Mouse (Mus musculus): ENCODE measurements around the gene Erbin.
A peak's percentile ranks its signal among the peaks of the same experiment; 100 is the strongest.

Gene Erbin

DNA sequence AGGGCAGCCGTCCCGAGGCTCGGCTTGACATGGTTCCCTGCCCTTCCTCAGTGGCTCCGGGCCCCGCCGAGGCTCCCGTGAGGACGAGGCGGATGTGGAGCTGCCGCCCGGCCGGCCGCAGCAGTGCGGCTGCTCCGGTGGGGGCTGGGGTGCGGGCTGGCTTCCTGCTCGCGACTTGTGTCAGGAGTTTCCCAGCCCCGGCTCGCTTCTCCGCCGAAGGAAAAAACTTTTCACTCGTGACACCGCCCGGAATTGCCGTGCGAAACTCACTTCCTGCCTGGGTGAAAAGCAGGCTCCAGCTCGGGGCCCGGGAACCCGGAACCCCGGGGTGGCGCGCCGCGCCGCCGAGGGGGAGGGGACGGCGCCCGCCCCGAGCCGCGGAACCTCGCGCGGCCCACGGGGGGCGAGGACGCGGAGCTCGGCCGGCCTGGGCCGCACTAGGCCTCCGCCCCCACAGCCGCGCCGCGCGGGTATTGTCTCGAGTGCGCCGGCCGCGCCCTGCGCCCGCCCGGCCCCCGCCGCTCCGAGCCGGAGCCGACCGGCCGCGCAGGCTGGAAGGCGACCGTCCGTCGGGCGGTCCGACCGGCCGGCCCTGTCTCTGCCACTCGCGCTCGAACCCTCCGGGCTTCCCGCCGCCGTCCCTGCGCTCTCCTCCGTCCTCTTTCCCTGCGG, at the start of gene Erbin:
Erbin (minus strand) TSS at position 254 of the 672 bp plus-strand sequence.
- DNase-seq: peak; percentile 86 to 93

- DNase-seq: no peak
These were observed 49.6 kb upstream of the Erbin start for GRCm38 (mm10) chr13:103969912-103970311.

DNA sequence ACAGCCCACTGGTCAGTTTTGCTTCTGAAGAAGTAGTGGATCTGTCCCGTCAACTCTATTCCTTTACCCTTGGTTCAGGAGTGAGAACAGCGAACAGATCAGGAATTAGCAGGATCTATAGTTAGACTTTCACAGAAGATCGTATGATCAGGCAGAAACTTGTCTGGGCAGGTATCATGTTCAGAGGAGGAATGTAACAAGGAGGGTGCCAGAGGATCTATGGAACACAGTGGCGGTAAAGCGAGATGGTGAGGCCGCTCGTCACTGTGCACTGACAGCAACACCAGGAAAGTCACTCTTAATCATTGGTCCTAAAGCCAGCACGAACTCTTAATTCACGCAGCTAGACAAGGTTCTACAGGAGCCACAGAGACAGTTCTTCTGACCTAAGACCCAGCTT, 47.7 kb upstream of the Erbin start:
- DNase-seq: no peak

DNA sequence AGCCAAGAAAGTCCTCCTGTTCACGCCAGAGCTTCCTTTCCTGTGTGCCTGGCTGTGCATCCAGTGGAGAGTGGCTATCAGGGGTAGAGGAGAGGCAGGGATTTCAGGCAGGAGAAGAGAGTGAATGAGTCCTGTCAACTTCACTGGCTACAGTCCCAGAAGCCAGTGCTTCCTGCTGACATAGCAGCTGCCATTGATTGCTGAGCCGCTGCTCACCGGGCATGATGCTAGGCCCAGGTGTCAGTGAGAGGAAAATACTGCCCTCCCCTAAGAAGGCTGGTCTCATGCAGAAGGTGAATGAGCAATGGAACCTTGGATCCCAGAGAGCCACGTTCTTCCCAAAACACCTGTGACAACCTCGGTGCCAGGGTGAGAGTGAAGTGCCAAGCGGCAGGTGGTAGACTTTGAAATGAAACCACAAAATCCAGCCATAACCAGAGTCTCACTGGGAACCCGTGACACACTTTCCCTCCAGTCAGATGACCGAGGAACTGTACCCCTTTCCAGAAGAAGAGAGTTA, 46.4 kb upstream of the Erbin start:
- no peak for DNase-seq

DNA sequence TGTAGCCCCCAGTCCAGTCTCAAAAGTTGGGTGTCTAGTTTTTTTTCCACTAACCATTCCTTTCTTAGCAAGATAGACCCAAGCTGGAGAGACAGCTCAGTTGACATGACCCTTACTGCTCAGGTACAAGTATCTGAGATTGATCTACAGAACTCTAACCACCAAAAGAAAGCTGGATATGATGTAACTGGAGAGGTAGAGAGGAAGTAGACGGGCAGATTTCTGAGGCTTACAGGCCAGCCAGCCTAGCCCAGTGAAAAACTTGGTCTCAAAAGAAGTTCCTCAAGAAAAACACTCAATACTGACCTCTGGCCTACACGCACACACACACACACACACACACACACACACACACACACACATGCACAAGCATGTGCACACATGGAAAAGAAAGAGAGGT, 44.9 kb upstream of the Erbin start:
- DNase-seq: no peak

DNA sequence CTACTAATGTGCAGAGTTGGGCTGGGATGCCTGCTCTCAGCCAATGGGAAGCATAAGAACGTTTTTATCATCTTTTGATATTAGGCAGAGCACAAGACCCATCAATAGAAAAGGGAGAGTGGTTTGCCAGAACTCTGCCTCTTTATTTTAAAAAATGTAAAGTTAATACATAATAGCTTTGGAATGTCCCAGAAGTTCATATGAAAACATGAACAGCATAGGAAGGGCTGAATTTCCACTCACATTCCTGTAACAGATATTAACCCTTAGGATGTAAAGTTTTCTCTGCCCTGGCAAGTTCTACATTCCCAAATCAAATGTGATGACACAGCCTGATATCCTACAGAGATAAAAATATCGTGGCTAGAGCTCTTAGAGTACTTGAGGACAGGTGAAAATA, 42.8 kb upstream of the Erbin start:
- no peak for DNase-seq

DNA sequence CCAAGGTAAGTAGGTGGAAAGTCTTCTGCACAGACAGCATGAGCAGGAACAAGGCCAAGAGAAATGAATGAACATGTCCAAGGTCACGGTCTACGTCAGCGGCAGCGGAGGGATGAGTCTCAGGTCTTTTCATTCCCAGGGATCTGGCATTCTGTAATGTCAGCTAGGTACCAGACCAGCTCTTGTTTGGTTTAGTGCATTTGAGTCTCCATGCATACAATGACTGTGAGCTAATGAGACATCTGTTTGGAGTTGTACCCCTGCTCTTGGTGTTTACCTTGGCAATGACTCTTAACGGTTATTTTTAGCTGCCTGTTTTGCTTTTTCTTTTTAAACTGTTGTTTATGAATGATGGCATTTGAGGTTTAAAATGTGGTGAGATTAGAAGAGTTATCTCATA, 39.5 kb upstream of the Erbin start:
- no peak for DNase-seq

DNA sequence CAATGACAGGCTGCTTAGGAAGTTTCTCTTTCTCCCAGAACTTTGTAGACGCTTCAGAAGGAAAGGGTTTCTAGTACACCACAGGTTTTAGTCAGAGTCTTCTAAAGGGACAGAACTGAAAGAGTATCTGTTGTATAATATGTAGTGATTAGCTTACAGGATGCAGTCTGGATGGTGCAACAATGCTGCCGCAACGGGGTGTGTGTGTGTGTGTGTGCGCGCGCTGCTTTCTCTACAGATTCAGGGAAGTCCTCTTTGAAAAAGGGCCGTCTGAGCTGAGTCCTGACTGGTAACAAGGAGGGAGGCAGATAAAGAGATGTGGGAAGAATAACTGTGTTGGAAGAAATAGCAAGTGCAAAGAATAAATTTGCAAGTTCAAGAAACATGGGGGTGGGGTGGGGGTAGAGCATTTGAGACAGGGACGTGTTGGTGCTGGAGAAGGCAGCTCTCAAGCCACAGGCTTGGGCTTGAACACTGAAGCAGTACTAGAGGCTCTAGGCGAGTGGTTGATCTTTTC, 38.4 kb upstream of the Erbin start:
- DNase-seq: no peak

DNA sequence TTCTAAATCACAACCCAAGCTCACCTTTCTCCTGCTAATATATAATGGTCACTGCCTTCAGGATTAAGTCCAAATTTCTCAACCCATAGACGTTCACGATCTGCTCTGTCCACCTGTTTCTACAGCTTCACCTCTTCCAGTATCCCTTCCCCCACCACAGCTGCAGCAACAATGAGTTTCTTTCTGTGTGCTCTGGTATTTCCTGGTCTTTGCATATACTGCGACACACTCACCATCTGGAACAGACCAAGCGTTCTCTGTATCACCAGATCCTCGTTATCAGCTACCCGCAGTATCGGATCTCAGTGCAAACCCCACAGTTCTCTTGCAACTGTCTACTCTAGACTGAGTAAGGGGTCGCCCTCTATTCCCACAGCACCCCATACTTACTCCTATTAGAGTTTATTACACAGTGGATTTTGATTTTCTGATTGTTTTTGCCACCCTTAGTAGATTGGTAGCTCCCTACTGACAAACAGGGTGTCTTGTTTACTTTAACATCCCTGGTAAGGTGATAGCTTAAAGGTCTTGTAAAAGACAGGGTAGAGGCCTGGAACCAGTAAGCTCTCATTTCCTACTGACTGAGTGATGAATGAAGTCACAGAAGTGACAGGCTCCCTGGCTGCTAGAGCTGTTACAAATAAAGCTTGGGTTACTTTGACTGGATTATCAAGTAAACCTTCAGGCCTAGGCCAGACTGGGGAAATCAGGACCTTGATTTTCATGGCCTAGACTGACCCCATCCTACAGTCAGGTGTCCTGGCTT, 37.0 kb upstream of the Erbin start:
- DNase-seq: no peak

DNA sequence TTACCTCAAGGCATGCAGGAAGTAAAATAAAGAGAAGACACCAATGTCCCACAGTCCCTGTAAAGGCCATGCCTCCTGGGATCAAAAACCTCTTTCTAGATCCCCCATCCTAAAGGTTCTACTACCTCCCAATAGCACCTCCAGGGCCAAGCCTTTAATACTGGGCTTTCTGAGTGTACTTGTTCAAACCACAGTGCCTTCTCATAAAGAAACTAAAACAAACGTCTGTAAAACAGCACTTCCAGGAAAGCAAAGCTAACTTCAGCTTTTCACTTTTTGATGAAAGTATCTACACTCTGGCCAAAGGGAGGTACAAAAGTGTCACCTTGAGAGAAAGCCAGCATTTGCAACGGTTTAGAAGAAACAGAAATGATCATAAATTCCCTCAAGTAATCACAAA, 35.3 kb upstream of the Erbin start:
- DNase-seq: no peak

DNA sequence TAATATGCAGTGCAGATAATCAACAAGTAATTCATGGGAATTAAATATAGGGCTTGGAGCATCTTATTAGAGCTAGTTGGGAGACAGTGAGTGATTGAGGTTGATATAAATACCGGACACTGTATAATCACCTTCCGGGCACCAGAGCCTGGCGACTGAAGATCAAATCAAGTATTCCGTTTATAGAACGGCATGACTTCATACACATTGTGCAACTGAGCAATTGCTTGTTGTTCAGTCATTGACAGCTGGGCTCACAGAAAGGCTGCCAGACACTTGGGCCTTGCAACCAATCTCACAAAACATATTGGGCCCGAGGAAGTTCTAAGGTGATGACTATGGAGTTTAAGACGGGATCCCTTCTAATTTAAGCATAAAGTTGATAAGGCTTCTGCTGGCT, 31.1 kb upstream of the Erbin start:
- no peak for DNase-seq

- peak; percentile 38 to 78 for DNase-seq
These were observed 20.5 kb upstream of the Erbin start for GRCm38 (mm10) chr13:103940796-103941195.

- DNase-seq: peak in 1 of 2 experiments; percentile 47
These were observed 4.3 kb upstream of the Erbin start for GRCm38 (mm10) chr13:103924586-103924985.

GRCm38 (mm10) chr13:103923402-103924065, 3.2 kb upstream of the Erbin start:
- DNase-seq: no peak

GRCm38 (mm10) chr13:103921831-103922380, 1.6 kb upstream of the Erbin start:
- no peak for DNase-seq

GRCm38 (mm10) chr13:103920933-103921830, 868 bp upstream of the Erbin start:
- peak; percentile 90 to 97 for DNase-seq

DNA sequence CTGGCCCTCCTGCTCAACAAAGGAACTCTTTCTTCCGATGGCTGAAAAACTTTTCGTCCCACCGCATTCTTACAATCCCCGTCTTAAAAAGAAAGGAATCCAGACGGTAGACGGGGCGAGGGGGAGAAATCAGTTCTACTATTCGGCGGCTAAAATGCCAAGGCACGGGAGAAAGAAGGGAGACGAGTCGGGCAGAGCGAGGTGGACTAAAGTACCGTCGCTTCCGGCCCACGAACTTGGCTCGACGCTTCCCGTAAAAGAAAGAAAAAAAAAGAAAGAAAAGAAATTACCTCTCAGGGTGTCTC, 406 bp downstream of the Erbin start:
- no peak for DNase-seq

GRCm38 (mm10) chr13:103919234-103919955, 919 bp downstream of the Erbin start:
- peak; percentile 56 to 58 for DNase-seq

DNA sequence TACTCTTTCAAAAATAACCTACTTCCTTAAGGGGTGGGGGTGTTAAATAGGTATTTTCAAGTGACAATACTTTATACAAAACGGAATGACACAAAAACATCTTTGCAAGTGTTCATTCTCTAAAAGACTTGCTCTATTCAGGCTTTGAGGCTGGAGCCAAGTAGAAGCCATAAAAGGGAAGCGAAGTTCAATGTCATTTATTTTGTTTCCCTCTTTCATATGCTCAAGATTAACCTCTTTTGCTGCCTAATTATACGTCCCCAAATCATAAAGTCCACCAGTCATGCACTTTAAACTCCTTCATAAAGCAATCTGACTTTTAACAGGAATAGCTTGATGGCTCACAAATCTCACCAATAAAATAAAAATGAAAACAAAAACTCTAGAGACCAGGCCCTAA, 1.9 kb downstream of the Erbin start:
- no peak for DNase-seq

DNA sequence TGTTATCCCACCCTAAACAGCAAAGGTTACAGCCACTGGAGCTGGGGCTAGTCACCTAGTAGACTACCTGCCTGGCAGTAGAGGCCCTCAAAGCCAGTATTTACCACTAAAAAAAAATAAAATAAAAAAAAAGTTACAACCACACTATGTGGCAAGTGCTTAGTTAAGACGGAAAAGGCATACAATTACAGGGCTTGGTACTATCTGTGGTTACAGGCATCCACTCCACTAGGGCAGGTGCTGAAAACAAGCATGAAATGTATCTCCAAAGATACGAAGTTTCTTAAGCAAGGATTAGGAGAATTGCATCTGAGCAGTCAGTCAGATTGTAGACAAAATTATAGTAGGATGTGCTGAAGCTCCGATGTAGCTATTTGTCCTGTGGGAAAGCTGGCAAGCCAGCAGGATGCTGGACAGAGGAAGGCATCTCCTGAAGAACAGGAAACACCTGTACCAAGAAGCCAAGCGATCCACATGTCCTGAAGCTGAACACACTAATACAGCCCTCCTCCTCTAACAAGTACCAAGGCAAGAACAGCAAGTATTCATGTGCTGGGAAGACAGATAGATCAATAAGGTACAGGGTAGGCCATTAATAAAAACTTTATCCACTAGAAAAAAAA, 6.1 kb downstream of the Erbin start:
- DNase-seq: peak; percentile 21 to 60

- no peak for DNase-seq
These were observed 8.0 kb downstream of the Erbin start for GRCm38 (mm10) chr13:103912351-103912750.

Data from kidney, postnatal 25 days (tissue).